Mouse (Mus musculus): ENCODE data around the gene Pacrg. TPM values are rescaled to one million over a fixed set of nuclear protein-coding genes. Genes with fewer than 3 reads are reported as not detected.

Pacrg gene
- polyA plus RNA-seq, 1 experiment from 2014 or later = 3.6 TPM

DNA sequence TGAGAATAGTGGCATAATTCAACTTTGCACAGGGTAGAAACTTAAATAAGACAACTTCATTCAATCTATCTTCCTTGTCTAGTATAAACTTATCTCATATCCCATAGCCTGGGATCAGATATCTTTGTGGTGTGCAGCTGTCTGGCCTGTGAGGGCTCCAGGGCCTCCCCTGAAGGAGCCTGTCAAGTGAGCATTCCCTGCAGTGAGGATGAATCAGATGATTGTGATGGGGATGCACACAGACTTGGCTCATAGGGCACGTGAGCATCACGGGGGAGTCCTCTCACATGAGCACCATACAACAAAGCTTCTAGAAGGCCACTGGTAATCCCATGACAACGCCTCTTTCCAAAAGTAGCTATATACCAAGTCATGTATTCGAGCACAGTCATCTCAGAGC lies 291.1 kb downstream of the Pacrg start:
- no peak for ATAC-seq (ENCODE audit: low read depth)
- Histone ChIP-seq H3K27me3 (replicated peaks; ENCODE audit: control insufficient read depth, insufficient read depth, low read length) (no peaks in the 10 kb centered on the region), H3K9ac (ENCODE audit: low read depth, low read length) (no peak overlapping the region), H3K4me2 (ENCODE audit: low read depth, low read length) (no peak overlapping the region), H3K4me1 (ENCODE audit: control insufficient read depth, insufficient read depth, low read length) (no peaks in the 10 kb centered on the region), H3K36me3 (ENCODE audit: control insufficient read depth, insufficient read depth, low read length) (no peaks in the 10 kb centered on the region), H3K27ac (replicated peaks; ENCODE audit: low read depth, low read length) (no peak overlapping the region), H3K9me3 (ENCODE audit: control insufficient read depth, low read length) (no peaks in the 10 kb centered on the region), H3K4me3 (ENCODE audit: low read depth, low read length) (no peak overlapping the region)
- no peak for DNase-seq (ENCODE audit: low spot score)
- 92% methylated on average over 4 of the region's 4 CpGs for WGBS

- no peaks in the 10 kb centered on the region for H3K27me3 ChIP-seq (replicated peaks; ENCODE audit: control insufficient read depth, insufficient read depth, low read length)
- H3K9ac ChIP-seq (ENCODE audit: low read depth, low read length) = no peak overlapping the region
- 81% methylated on average over 1 of the region's 2 CpGs for WGBS
- no peaks in the 10 kb centered on the region for H3K36me3 ChIP-seq (ENCODE audit: control insufficient read depth, insufficient read depth, low read length)
- no peak overlapping the region for H3K4me2 ChIP-seq (ENCODE audit: low read depth, low read length)
- no peaks in the 10 kb centered on the region for H3K9me3 ChIP-seq (ENCODE audit: control insufficient read depth, low read length)
- no peak overlapping the region for H3K4me3 ChIP-seq (ENCODE audit: low read depth, low read length)
- no peaks in the 10 kb centered on the region for H3K4me1 ChIP-seq (ENCODE audit: control insufficient read depth, insufficient read depth, low read length)
- no peak for DNase-seq (ENCODE audit: low spot score)
- no peak overlapping the region for H3K27ac ChIP-seq (replicated peaks; ENCODE audit: low read depth, low read length)
- ATAC-seq (ENCODE audit: low read depth) = no peak
Observed at GRCm38 (mm10) chr17:10540772-10541171, 299.3 kb downstream of the Pacrg start.

- Histone ChIP-seq H3K4me3 (ENCODE audit: low read depth, low read length) (no peak overlapping the region), H3K9ac (ENCODE audit: low read depth, low read length) (no peak overlapping the region), H3K36me3 (ENCODE audit: control insufficient read depth, insufficient read depth, low read length) (no peaks in the 10 kb centered on the region), H3K27me3 (replicated peaks; ENCODE audit: control insufficient read depth, insufficient read depth, low read length) (no peaks in the 10 kb centered on the region; the same call in 1 of the 2 replicates), H3K27ac (replicated peaks; ENCODE audit: low read depth, low read length) (no peak overlapping the region; the same call in 1 of the 2 replicates), H3K4me2 (ENCODE audit: low read depth, low read length) (no peak overlapping the region), H3K9me3 (ENCODE audit: control insufficient read depth, low read length) (no peaks in the 10 kb centered on the region), H3K4me1 (ENCODE audit: control insufficient read depth, insufficient read depth, low read length) (no peaks in the 10 kb centered on the region; the same call in 1 of the 2 replicates)
- peak; percentile 57; the same call in 1 of the 2 replicates for ATAC-seq (ENCODE audit: low read depth)
- DNase-seq (ENCODE audit: low spot score) = peak; percentile 48
- WGBS = 47% methylated on average over 8 of the region's 8 CpGs
Observed at GRCm38 (mm10) chr17:10534206-10534605, 305.9 kb downstream of the Pacrg start.

GRCm38 (mm10) chr17:10533461-10533860 lies 306.6 kb downstream of the Pacrg start:
- ATAC-seq (ENCODE audit: low read depth) = peak; percentile 81
- Histone ChIP-seq H3K36me3 (ENCODE audit: control insufficient read depth, insufficient read depth, low read length) (no peaks in the 10 kb centered on the region), H3K9ac (ENCODE audit: low read depth, low read length) (no peak overlapping the region), H3K9me3 (ENCODE audit: control insufficient read depth, low read length) (no peaks in the 10 kb centered on the region), H3K27ac (replicated peaks; ENCODE audit: low read depth, low read length) (no peak overlapping the region), H3K27me3 (replicated peaks; ENCODE audit: control insufficient read depth, insufficient read depth, low read length) (no peaks in the 10 kb centered on the region; the same call in 1 of the 2 replicates), H3K4me1 (ENCODE audit: control insufficient read depth, insufficient read depth, low read length) (no peaks in the 10 kb centered on the region; the same call in 1 of the 2 replicates), H3K4me3 (ENCODE audit: low read depth, low read length) (no peak overlapping the region), H3K4me2 (ENCODE audit: low read depth, low read length) (no peak overlapping the region)
- WGBS = 36% methylated on average over 7 of the region's 7 CpGs
- DNase-seq (ENCODE audit: low spot score) = peak; percentile 83

DNA sequence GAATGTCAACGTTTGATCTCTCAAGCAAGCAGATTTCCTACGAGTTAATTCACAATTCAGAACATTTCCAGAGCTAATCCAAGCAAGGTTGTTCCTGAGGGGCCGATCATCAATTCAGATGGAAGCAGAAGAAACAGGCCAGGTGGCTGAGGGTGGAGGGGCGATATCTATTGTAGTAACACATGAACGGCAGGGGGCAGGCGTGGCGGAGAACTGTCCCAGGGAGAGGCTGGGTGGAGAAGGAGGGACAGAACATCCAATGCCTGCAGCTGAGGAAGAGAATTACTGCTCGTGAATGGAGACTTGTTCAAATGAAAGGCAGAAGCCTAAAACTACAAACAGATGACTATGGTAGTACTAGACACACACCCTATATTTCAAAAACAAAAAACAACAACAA lies 309.1 kb downstream of the Pacrg start:
- no peaks in the 10 kb centered on the region; the same call in 1 of the 2 replicates for H3K27me3 ChIP-seq (replicated peaks; ENCODE audit: control insufficient read depth, insufficient read depth, low read length)
- H3K9ac ChIP-seq (ENCODE audit: low read depth, low read length) = no peak overlapping the region
- H3K4me3 ChIP-seq (ENCODE audit: low read depth, low read length) = no peak overlapping the region
- no peak overlapping the region for H3K4me2 ChIP-seq (ENCODE audit: low read depth, low read length)
- no peak for ATAC-seq (ENCODE audit: low read depth)
- H3K27ac ChIP-seq (replicated peaks; ENCODE audit: low read depth, low read length) = no peak overlapping the region
- H3K9me3 ChIP-seq (ENCODE audit: control insufficient read depth, low read length) = no peaks in the 10 kb centered on the region
- WGBS = 28% methylated on average over 8 of the region's 8 CpGs
- H3K36me3 ChIP-seq (ENCODE audit: control insufficient read depth, insufficient read depth, low read length) = no peaks in the 10 kb centered on the region
- peak; percentile 42 for DNase-seq (ENCODE audit: low spot score)
- H3K4me1 ChIP-seq (ENCODE audit: control insufficient read depth, insufficient read depth, low read length) = no peaks in the 10 kb centered on the region; the same call in 1 of the 2 replicates

- no peak overlapping the region for H3K4me2 ChIP-seq (ENCODE audit: low read depth, low read length)
- WGBS = 74% methylated on average over 3 of the region's 3 CpGs
- H3K4me3 ChIP-seq (ENCODE audit: low read depth, low read length) = no peak overlapping the region
- H3K27me3 ChIP-seq (replicated peaks; ENCODE audit: control insufficient read depth, insufficient read depth, low read length) = no peaks in the 10 kb centered on the region; the same call in 1 of the 2 replicates
- H3K9me3 ChIP-seq (ENCODE audit: control insufficient read depth, low read length) = no peaks in the 10 kb centered on the region
- H3K27ac ChIP-seq (replicated peaks; ENCODE audit: low read depth, low read length) = no peak overlapping the region
- no peaks in the 10 kb centered on the region; the same call in 1 of the 2 replicates for H3K4me1 ChIP-seq (ENCODE audit: control insufficient read depth, insufficient read depth, low read length)
- no peaks in the 10 kb centered on the region for H3K36me3 ChIP-seq (ENCODE audit: control insufficient read depth, insufficient read depth, low read length)
- DNase-seq (ENCODE audit: low spot score) (no peak), ATAC-seq (ENCODE audit: low read depth) (no peak)
- no peak overlapping the region for H3K9ac ChIP-seq (ENCODE audit: low read depth, low read length)
Observed at GRCm38 (mm10) chr17:10529329-10529955, 310.7 kb downstream of the Pacrg start.

- no peak overlapping the region for H3K27ac ChIP-seq (replicated peaks; ENCODE audit: low read depth, low read length)
- H3K9ac ChIP-seq (ENCODE audit: low read depth, low read length) = no peak overlapping the region
- no peak overlapping the region for H3K4me2 ChIP-seq (ENCODE audit: low read depth, low read length)
- no peaks in the 10 kb centered on the region for H3K9me3 ChIP-seq (ENCODE audit: control insufficient read depth, low read length)
- H3K4me3 ChIP-seq (ENCODE audit: low read depth, low read length) = no peak overlapping the region
- no peaks in the 10 kb centered on the region for H3K4me1 ChIP-seq (ENCODE audit: control insufficient read depth, insufficient read depth, low read length)
- H3K36me3 ChIP-seq (ENCODE audit: control insufficient read depth, insufficient read depth, low read length) = no peaks in the 10 kb centered on the region
- 73% methylated on average over 7 of the region's 7 CpGs for WGBS
- no peaks in the 10 kb centered on the region for H3K27me3 ChIP-seq (replicated peaks; ENCODE audit: control insufficient read depth, insufficient read depth, low read length)
- no peak for ATAC-seq (ENCODE audit: low read depth)
- no peak for DNase-seq (ENCODE audit: low spot score)
Observed at GRCm38 (mm10) chr17:10521282-10521681, 318.8 kb downstream of the Pacrg start.

DNA sequence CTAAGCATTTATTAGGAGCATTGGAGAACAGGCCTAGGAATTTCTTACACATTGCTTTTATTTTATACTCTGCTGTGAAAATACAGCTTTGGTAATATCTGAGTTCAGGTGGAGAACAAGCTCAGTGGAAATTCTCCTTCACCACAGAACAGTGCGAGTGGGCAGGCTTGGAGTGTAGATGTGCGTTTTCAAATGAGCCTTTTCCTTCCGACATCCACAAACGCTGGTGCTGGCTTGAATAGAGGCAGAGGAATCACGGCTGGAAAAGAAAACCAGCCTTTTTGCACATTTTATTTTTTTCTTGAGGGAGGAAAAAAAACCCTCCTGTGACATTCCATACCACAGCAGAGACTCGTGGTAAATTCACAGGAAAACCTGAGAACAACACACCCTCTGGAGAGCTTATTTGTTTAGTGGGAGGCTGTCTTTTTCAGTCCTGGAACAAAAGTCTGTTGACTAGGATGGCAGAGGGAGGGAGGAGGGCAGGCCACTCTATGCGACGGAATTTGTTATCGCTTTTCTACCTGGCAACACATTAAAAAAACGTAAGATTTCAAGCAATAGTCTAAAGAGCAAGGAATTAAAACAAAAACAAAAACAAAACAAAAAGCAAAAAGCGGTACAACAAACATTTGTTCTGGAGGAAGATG lies 320.5 kb downstream of the Pacrg start:
- WGBS = 27% methylated on average over 11 of the region's 11 CpGs
- H3K4me1 ChIP-seq (ENCODE audit: control insufficient read depth, insufficient read depth, low read length) = peaks cover 8% of the 10 kb centered on the region; the same call in 1 of the 2 replicates
- peak overlapping the region; percentile 35 for H3K4me2 ChIP-seq (ENCODE audit: low read depth, low read length)
- ATAC-seq (ENCODE audit: low read depth) (no peak), DNase-seq (ENCODE audit: low spot score) (no peak)
- no peaks in the 10 kb centered on the region for H3K27me3 ChIP-seq (replicated peaks; ENCODE audit: control insufficient read depth, insufficient read depth, low read length)
- no peak overlapping the region for H3K4me3 ChIP-seq (ENCODE audit: low read depth, low read length)
- no peak overlapping the region for H3K9ac ChIP-seq (ENCODE audit: low read depth, low read length)
- H3K36me3 ChIP-seq (ENCODE audit: control insufficient read depth, insufficient read depth, low read length) = no peaks in the 10 kb centered on the region
- no peak overlapping the region for H3K27ac ChIP-seq (replicated peaks; ENCODE audit: low read depth, low read length)
- H3K9me3 ChIP-seq (ENCODE audit: control insufficient read depth, low read length) = no peaks in the 10 kb centered on the region

All from embryonic facial prominence, embryonic 14.5 days (tissue).